Mouse (Mus musculus) granulocyte monocyte progenitor cell, adult 5-6 weeks (primary cell): ENCODE results near the gene Scn7a. TPM values are rescaled to one million over a fixed set of nuclear protein-coding genes. Genes with fewer than 3 reads are reported as not detected.

Source experiments
- total RNA-seq, 2 experiments: library from RNA; stranded (forward) in 1 of 2; stranded (reverse) in 1 of 2; fragments of 200-712, 200-1000 nt in 1 of 2; fragments of >200 nt in 1 of 2; fragmentation: Nextera tagmentation in 1 of 2; gene quantifications; 2 replicates each; pipeline ENCODE4 v1.2.3; 2014 to 2017

The Scn7a gene
- total RNA-seq, 2 experiments from 2014 or later = not detected

Other genes with a start within 250 kb of the Scn7a start
- gene Scn9a, start 150.0 kb downstream of the Scn7a start, total RNA-seq (2014; fragmentation: Nextera tagmentation) = not detected in 2 replicates
- gene Scn9a, start 150.0 kb downstream of the Scn7a start, total RNA-seq (2017) = not detected in 2 replicates